Mouse (Mus musculus): ENCODE measurements around the gene Nrip3. TPM values are rescaled to one million over a fixed set of nuclear protein-coding genes. Genes with fewer than 3 reads are reported as not detected.

Gene Nrip3
- polyA plus RNA-seq (2015; fragmentation: Nextera tagmentation; extraction: Ambion mirVana): 0.09 and 0.22 TPM in 2 replicates

DNA sequence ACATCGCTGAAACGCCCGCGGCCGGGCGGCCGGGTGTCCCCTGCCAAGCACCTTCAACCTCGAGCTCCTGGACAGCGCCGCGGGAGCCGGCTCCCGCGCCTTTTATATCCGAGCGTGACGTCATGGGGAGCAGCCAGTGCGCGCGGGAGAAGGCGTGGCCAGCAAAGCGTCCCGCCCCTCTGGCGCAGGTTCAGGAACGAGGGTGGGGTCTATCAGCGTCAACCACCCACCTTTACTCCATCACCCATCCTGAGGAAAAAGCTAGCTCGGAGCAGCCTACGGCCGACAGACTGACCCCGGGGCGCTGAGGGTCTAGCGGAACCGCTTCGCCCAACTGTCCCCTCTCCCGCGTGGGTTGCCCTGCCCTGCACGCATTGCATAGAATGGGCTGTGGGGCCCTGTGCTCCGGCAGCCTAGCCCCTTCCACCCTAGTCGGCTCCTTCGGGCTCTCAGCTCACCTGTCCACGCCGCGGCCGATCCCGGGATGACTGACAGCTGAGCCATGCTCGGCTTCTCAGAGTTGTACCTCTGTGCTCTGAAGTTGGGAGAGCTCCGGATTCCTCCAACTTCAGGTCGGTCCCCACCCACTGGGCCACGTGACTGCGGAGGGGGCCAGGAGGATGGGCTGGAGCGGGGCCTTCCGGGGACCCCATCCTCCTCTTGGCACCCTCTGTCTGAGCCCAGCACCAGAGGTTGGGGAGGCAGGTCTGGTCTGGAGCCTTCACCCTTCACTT is at the start of gene Nrip3:
Gene Nrip3 (minus strand): TSS at position 556 of the 734 bp plus-strand sequence.
- H3K4me2 ChIP-seq (ENCODE audit: low read depth, low read length): peak within 1 kb of the TSS; percentile 74
- peak within 1 kb of the TSS; percentile 50 for H3K4me3 ChIP-seq (ENCODE audit: low read depth, low read length)
- peaks cover 13% of the 10 kb centered on the region for H3K4me1 ChIP-seq (ENCODE audit: control insufficient read depth, low read depth, low read length)
- H3K27ac ChIP-seq (ENCODE audit: low read length): no peak within 1 kb of the TSS
- no peaks in the 10 kb centered on the region for H3K36me3 ChIP-seq (ENCODE audit: control insufficient read depth, insufficient read depth)
- 3% methylated on average over 52 of the region's 52 CpGs for WGBS (ENCODE audit: insufficient replicate concordance)
- H3K27me3 ChIP-seq (ENCODE audit: control insufficient read depth, insufficient read depth, low read depth, low read length): peaks cover 49% of the 10 kb centered on the region
- ATAC-seq (ENCODE audit: low read depth): peak; percentile 82
- H3K9me3 ChIP-seq (replicated peaks; ENCODE audit: control insufficient read depth, low read length): no peaks in the 10 kb centered on the region
- H3K9ac ChIP-seq (ENCODE audit: low read depth, low read length): peak within 1 kb of the TSS; percentile 16; the same call in 1 of the 2 replicates

DNA sequence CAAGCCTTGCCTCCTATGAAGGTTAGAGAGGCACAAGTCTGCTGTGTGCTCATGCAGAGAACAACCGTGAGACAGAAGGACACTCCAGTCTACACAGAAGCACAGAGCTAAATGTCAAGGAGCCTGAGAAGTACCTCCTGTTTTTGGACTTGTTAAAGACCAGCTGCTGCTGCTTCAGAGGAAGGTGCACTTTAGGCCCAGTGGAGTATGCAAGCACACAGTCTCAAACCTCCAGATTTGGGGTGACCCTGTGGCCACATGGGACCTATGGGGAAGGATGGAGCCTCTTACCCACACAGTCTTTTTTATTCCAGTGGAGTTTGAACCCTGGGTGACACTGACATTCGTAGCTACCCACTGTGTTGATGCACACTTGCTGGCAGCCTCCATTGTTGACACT is 49.6 kb upstream of the Nrip3 start:
- no peaks in the 10 kb centered on the region for H3K36me3 ChIP-seq (ENCODE audit: control insufficient read depth, insufficient read depth)
- ATAC-seq (ENCODE audit: low read depth): no peak
- H3K27ac ChIP-seq (ENCODE audit: low read length): no peak overlapping the region
- H3K4me3 ChIP-seq (ENCODE audit: low read depth, low read length): no peak overlapping the region
- H3K9ac ChIP-seq (ENCODE audit: low read depth, low read length): no peak overlapping the region
- no peak overlapping the region for H3K4me2 ChIP-seq (ENCODE audit: low read depth, low read length)
- H3K27me3 ChIP-seq (ENCODE audit: control insufficient read depth, insufficient read depth, low read depth, low read length): no peaks in the 10 kb centered on the region
- no peaks in the 10 kb centered on the region for H3K9me3 ChIP-seq (replicated peaks; ENCODE audit: control insufficient read depth, low read length)
- WGBS (ENCODE audit: insufficient replicate concordance): 61% methylated on average over 2 of the region's 2 CpGs
- no peaks in the 10 kb centered on the region for H3K4me1 ChIP-seq (ENCODE audit: control insufficient read depth, low read depth, low read length)

DNA sequence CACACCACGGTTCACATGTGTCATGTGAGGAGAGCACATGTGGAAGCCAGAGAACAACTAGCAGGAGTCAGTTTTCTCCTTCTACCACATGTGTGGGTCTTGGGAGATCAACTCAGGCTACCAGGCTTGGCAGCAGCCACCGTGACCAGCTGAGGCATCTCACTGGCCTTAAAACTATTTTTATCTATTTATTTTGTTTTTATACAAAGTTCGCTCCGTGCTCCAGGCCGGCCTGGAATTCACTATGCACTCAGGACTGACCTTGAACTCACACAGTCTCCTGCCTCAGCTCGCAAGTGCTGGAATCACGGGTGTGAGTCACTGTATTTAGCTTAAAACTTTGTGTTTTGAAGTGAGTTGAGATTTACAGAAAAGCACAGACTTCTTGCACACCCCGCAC is 45.1 kb upstream of the Nrip3 start:
- no peaks in the 10 kb centered on the region for H3K9me3 ChIP-seq (replicated peaks; ENCODE audit: control insufficient read depth, low read length)
- no peaks in the 10 kb centered on the region for H3K4me1 ChIP-seq (ENCODE audit: control insufficient read depth, low read depth, low read length)
- no peaks in the 10 kb centered on the region for H3K27me3 ChIP-seq (ENCODE audit: control insufficient read depth, insufficient read depth, low read depth, low read length)
- WGBS (ENCODE audit: insufficient replicate concordance): 67% methylated on average over 8 of the region's 8 CpGs
- no peak overlapping the region for H3K4me2 ChIP-seq (ENCODE audit: low read depth, low read length)
- no peak overlapping the region for H3K4me3 ChIP-seq (ENCODE audit: low read depth, low read length)
- no peaks in the 10 kb centered on the region for H3K36me3 ChIP-seq (ENCODE audit: control insufficient read depth, insufficient read depth)
- no peak overlapping the region for H3K9ac ChIP-seq (ENCODE audit: low read depth, low read length)
- ATAC-seq (ENCODE audit: low read depth): no peak
- no peak overlapping the region for H3K27ac ChIP-seq (ENCODE audit: low read length)

DNA sequence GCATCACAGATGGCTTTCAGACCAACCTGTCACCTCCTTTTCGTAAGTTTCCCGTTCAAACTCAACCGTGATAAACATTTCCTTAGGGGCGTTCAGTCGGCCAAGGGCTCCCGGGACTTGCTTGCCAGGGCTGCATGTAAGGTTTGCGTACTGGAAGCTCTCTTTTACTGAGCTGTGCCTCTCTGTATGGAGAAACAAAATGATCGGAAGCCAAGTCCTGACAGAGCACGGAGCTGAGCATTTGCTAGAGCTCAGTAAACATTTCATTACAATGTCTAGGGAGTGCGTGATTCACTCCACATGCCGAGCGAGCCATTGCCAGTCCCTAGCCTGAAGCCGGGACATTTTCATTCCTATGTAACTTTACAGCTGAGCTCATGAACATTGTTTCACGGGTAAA is 43.5 kb upstream of the Nrip3 start:
- Histone ChIP-seq H3K27ac (ENCODE audit: low read length) (no peak overlapping the region), H3K27me3 (ENCODE audit: control insufficient read depth, insufficient read depth, low read depth, low read length) (no peaks in the 10 kb centered on the region), H3K4me2 (ENCODE audit: low read depth, low read length) (no peak overlapping the region), H3K4me1 (ENCODE audit: control insufficient read depth, low read depth, low read length) (no peaks in the 10 kb centered on the region), H3K4me3 (ENCODE audit: low read depth, low read length) (no peak overlapping the region), H3K9ac (ENCODE audit: low read depth, low read length) (no peak overlapping the region), H3K36me3 (ENCODE audit: control insufficient read depth, insufficient read depth) (no peaks in the 10 kb centered on the region), H3K9me3 (replicated peaks; ENCODE audit: control insufficient read depth, low read length) (no peaks in the 10 kb centered on the region)
- 69% methylated on average over 14 of the region's 14 CpGs for WGBS (ENCODE audit: insufficient replicate concordance)
- ATAC-seq (ENCODE audit: low read depth): no peak

DNA sequence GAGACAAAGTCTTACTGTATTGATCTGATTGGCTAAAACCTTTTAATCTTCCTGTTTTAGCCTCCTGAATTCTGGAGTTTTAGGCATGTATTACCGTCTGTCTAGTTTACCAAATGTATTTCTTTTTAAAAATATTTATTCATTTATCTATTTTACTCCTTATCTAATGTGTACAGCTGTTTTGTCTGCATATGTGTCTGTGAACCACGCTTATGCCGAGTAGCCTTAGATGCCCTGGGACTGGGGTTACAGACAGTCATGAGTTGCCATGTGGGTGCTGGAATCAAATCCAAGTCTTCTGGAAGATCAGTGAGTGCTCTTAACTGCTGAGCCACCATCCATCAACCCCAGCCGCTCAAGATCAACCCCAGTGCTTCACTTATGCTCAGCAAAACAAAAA is 36.8 kb upstream of the Nrip3 start:
- 29% methylated on average over 4 of the region's 4 CpGs for WGBS (ENCODE audit: insufficient replicate concordance)

DNA sequence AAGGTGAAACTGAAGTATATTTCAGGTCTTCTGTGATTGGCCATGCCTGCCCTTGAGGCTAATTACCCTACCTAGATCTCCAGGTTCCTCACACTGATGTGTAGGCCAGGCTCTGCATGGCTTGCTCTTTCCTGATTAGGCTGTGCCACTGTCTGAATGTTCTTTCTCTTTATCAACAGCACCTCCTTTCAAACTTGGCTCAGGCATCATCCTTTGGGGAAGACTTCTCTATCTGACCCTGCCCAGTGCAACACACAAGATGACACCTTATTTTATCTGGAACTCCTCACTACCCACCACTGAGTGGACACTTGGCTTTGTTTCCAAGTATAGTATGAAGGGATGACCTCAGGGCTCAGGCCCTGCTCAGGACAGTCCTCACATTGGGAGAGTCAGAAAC is 36.1 kb upstream of the Nrip3 start:
- Histone ChIP-seq H3K9ac (ENCODE audit: low read depth, low read length) (no peak overlapping the region), H3K4me1 (ENCODE audit: control insufficient read depth, low read depth, low read length) (peaks cover 7% of the 10 kb centered on the region; the same call in 1 of the 2 replicates), H3K4me2 (ENCODE audit: low read depth, low read length) (no peak overlapping the region), H3K27ac (ENCODE audit: low read length) (no peak overlapping the region), H3K4me3 (ENCODE audit: low read depth, low read length) (no peak overlapping the region), H3K9me3 (replicated peaks; ENCODE audit: control insufficient read depth, low read length) (no peaks in the 10 kb centered on the region), H3K36me3 (ENCODE audit: control insufficient read depth, insufficient read depth) (no peaks in the 10 kb centered on the region), H3K27me3 (ENCODE audit: control insufficient read depth, insufficient read depth, low read depth, low read length) (no peaks in the 10 kb centered on the region)
- ATAC-seq (ENCODE audit: low read depth): peak; percentile 92

More for the DNA sequence above, 36.8 kb upstream of the Nrip3 start:
- ATAC-seq (ENCODE audit: low read depth): peak; percentile 63
- H3K4me1 ChIP-seq (ENCODE audit: control insufficient read depth, low read depth, low read length): peaks cover 7% of the 10 kb centered on the region; the same call in 1 of the 2 replicates
- no peaks in the 10 kb centered on the region for H3K27me3 ChIP-seq (ENCODE audit: control insufficient read depth, insufficient read depth, low read depth, low read length)
- no peak overlapping the region for H3K4me3 ChIP-seq (ENCODE audit: low read depth, low read length)
- no peaks in the 10 kb centered on the region for H3K9me3 ChIP-seq (replicated peaks; ENCODE audit: control insufficient read depth, low read length)
- no peaks in the 10 kb centered on the region for H3K36me3 ChIP-seq (ENCODE audit: control insufficient read depth, insufficient read depth)
- no peak overlapping the region for H3K27ac ChIP-seq (ENCODE audit: low read length)
- no peak overlapping the region for H3K4me2 ChIP-seq (ENCODE audit: low read depth, low read length)
- no peak overlapping the region for H3K9ac ChIP-seq (ENCODE audit: low read depth, low read length)

DNA sequence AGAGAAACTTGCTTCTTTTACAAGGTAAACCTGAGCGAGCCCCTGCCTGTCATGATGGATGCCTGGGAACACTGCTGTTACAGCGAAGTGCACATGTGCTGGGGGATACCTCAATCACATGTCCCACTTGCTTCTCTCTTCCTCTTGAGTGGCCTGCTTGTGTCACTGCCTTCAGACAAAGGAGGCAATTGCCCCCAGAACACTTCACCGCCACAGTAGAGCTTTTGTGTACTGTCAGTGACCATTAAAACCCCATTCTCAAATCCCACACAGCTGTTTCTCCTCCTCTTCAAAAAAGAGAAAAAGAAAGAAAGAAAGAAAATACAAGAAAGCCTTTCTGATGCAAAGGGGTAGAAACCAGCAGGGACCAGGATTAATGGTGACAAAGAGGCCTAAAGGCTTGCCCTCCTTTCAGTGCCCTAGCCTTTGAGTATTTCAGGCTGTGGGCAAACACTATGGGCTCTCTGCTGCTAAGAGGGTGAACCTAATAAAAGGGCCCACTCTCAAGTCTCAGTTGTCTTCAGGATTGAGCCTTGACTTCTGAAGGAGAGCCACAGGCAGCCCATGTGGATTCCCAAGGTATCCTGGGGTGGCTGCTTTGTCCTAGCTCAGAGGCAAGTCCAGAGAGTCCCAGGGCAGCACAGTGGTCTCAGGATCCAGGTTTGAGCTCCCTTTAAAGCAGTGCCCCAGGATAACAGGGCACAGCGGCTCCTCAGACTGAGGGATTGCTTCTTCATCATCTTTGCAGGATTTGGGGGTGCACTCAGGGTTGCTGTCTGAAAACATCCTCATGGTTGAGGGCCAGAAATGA is 31.7 kb upstream of the Nrip3 start:
- Histone ChIP-seq H3K9me3 (replicated peaks; ENCODE audit: control insufficient read depth, low read length) (no peaks in the 10 kb centered on the region), H3K9ac (ENCODE audit: low read depth, low read length) (no peak overlapping the region), H3K4me2 (ENCODE audit: low read depth, low read length) (no peak overlapping the region), H3K36me3 (ENCODE audit: control insufficient read depth, insufficient read depth) (no peaks in the 10 kb centered on the region), H3K4me1 (ENCODE audit: control insufficient read depth, low read depth, low read length) (peaks cover 7% of the 10 kb centered on the region; the same call in 1 of the 2 replicates), H3K27ac (ENCODE audit: low read length) (no peak overlapping the region), H3K4me3 (ENCODE audit: low read depth, low read length) (no peak overlapping the region), H3K27me3 (ENCODE audit: control insufficient read depth, insufficient read depth, low read depth, low read length) (no peaks in the 10 kb centered on the region)
- ATAC-seq (ENCODE audit: low read depth): no peak
- WGBS (ENCODE audit: insufficient replicate concordance): 65% methylated on average over 4 of the region's 4 CpGs

DNA sequence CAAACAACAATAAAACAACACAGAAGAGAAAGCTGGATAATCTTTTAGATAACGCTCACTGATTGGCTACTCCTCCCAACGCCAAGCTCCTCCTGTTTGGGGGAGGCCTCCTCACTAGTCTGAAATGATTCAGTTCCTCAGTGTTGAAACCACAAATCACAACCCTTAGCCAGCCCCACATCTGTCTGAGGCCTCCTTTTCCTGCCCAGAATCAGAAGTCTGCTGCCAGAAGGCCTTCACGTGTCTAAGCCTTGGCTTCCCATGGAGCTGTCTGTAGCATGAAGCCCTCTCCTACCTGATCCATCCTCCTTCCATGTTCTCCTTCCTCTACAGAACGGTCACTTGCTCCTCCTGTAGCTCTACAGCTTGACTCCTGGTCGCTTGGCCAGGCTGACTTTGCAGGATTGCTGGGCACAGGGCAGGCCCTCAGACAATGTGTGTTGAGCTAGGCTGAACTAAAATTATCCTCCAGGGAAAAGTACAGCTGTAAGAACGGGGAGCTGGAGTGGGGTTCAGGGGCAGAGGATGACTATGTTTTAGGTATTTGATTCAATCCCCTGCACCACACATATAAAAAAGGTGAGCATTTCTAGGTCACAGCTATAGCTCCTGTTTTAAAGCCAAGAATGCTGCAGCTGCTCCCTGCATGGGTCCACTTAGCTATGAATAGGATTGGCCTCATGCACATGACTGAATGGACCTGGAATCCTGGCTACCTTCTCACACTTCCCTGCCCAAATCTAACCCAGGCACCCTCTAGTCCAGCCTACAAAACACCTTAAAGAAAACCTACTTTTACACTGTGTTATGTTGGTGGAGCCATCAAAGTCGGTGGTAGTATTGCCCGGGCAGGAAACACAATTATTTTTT is 26.0 kb upstream of the Nrip3 start:
- H3K27ac ChIP-seq (ENCODE audit: low read length): no peak overlapping the region
- no peak overlapping the region for H3K9ac ChIP-seq (ENCODE audit: low read depth, low read length)
- no peak overlapping the region for H3K4me3 ChIP-seq (ENCODE audit: low read depth, low read length)
- WGBS (ENCODE audit: insufficient replicate concordance): 44% methylated on average over 8 of the region's 8 CpGs
- no peaks in the 10 kb centered on the region for H3K4me1 ChIP-seq (ENCODE audit: control insufficient read depth, low read depth, low read length)
- H3K9me3 ChIP-seq (replicated peaks; ENCODE audit: control insufficient read depth, low read length): no peaks in the 10 kb centered on the region
- no peaks in the 10 kb centered on the region for H3K27me3 ChIP-seq (ENCODE audit: control insufficient read depth, insufficient read depth, low read depth, low read length)
- no peaks in the 10 kb centered on the region for H3K36me3 ChIP-seq (ENCODE audit: control insufficient read depth, insufficient read depth)
- H3K4me2 ChIP-seq (ENCODE audit: low read depth, low read length): no peak overlapping the region
- ATAC-seq (ENCODE audit: low read depth): no peak
